ENCODE assay signal across 9 mouse cellular contexts in genomic region chr12:21229076-21229918, GRCm38 (mm10). TPM values are rescaled to one million over a fixed set of nuclear protein-coding genes. Genes with fewer than 3 reads are reported as not detected.
DNase-seq lines count a peak whose midpoint lies in the region; ATAC-seq and TF ChIP-seq lines count a peak whose summit lies in the region.
"Had no signal": no experiment of that assay in that cellular context is flagged by ENCODE, and none has a peak within 500 bp of the region (broad histone marks: within the 10 kb centered on the region; RNA-seq: fewer than 3 reads in every experiment).

No protein-coding gene starts in this region.

- peak; percentile 96 for TF ChIP-seq EP300 in lung, postnatal 0 days (IDR thresholded peaks at IDR 0.05)

- intact Hi-C loops in heart, postnatal 10 days (cut with DNase I) = loop anchor here (5.0 kb wide), 2 partner anchors 33 to 152 kb away; no protein-coding TSS in a partner anchor

- H3K9me3 ChIP-seq in forebrain, embryonic 16.5 days (ENCODE audit: control insufficient read depth, low read length) = no peaks in the 10 kb centered on the region
- no peaks in the 10 kb centered on the region for H3K9me3 ChIP-seq in forebrain, embryonic 13.5 days (replicated peaks)
- no peaks in the 10 kb centered on the region for H3K9me3 ChIP-seq in hindbrain, postnatal 0 days (ENCODE audit: low read length)
- no peaks in the 10 kb centered on the region for H3K9me3 ChIP-seq in lung, postnatal 0 days (ENCODE audit: low read length)

- no peak for TF ChIP-seq CTCF in hindbrain, postnatal 0 days (IDR thresholded peaks at IDR 0.05; ENCODE audit: low read depth)
- TF ChIP-seq CTCF in lung, postnatal 0 days (IDR thresholded peaks at IDR 0.05) = no peak

- peaks cover 2% of the 10 kb centered on the region; the same call in 1 of the 2 replicates for H3K4me1 ChIP-seq in forebrain, embryonic 16.5 days (replicated peaks; ENCODE audit: control insufficient read depth, insufficient read depth, low read length)
- H3K4me1 ChIP-seq in forebrain, embryonic 13.5 days = peaks cover 8% of the 10 kb centered on the region
- H3K4me1 ChIP-seq in hindbrain, postnatal 0 days (ENCODE audit: insufficient read depth, low read length) = no peaks in the 10 kb centered on the region
- peaks cover 11% of the 10 kb centered on the region; the same call in 1 of the 2 replicates for H3K4me1 ChIP-seq in lung, postnatal 0 days (ENCODE audit: insufficient read depth, low read depth, low read length)

- 80% methylated on average over 17 of the region's 17 CpGs for WGBS in forebrain, embryonic 16.5 days
- WGBS in forebrain, embryonic 13.5 days = 76% methylated on average over 17 of the region's 17 CpGs
- WGBS in hindbrain, postnatal 0 days = 61% methylated on average over 17 of the region's 17 CpGs
- WGBS in lung, postnatal 0 days = 59% methylated on average over 17 of the region's 17 CpGs

- ATAC-seq in forebrain, embryonic 16.5 days = peak; percentile 26
- ATAC-seq in forebrain, embryonic 13.5 days = no peak; the same call in 1 of the 2 replicates
- peak; percentile 24; the same call in 1 of the 2 replicates for ATAC-seq in hindbrain, postnatal 0 days
- ATAC-seq in lung, postnatal 0 days = peak; percentile 55

- H3K4me3 ChIP-seq in forebrain, embryonic 16.5 days (replicated peaks; ENCODE audit: low read length) = no peak overlapping the region
- no peak overlapping the region for H3K4me3 ChIP-seq in forebrain, embryonic 13.5 days
- no peak overlapping the region for H3K4me3 ChIP-seq in hindbrain, postnatal 0 days (ENCODE audit: low read length)
- no peak overlapping the region for H3K4me3 ChIP-seq in lung, postnatal 0 days (ENCODE audit: low read depth, low read length)

- H3K27ac ChIP-seq in forebrain, embryonic 16.5 days (ENCODE audit: low read length) = no peak overlapping the region
- no peak overlapping the region for H3K27ac ChIP-seq in forebrain, embryonic 13.5 days
- H3K27ac ChIP-seq in hindbrain, postnatal 0 days = peak overlapping the region; percentile 20; the same call in 1 of the 2 replicates
- no peak overlapping the region for H3K27ac ChIP-seq in lung, postnatal 0 days (ENCODE audit: low read length)

- H3K27me3 ChIP-seq in forebrain, embryonic 16.5 days (replicated peaks; ENCODE audit: control insufficient read depth, insufficient read depth, low read length) = no peaks in the 10 kb centered on the region
- no peaks in the 10 kb centered on the region for H3K27me3 ChIP-seq in forebrain, embryonic 13.5 days
- H3K27me3 ChIP-seq in hindbrain, postnatal 0 days (ENCODE audit: insufficient read depth, low read length) = no peaks in the 10 kb centered on the region
- H3K27me3 ChIP-seq in lung, postnatal 0 days (replicated peaks; ENCODE audit: insufficient read depth, low read length) = no peaks in the 10 kb centered on the region

- DNase-seq in MEL-GATA-1-ER (ENCODE audit: extremely low read depth, low read depth) = peak; percentile 83
- DNase-seq in hindbrain, postnatal 0 days (ENCODE audit: low spot score) = no peak
- peak; percentile 66 for DNase-seq in lung, postnatal 0 days (ENCODE audit: low spot score)
- DNase-seq in kidney, postnatal 25 days = no peak
- DNase-seq in heart, postnatal 10 days = no peak
- DNase-seq in cerebellum, postnatal 36 days = no peak
- DNase-seq: kidney, adult 9 months had no signal

- H3K9ac ChIP-seq in forebrain, embryonic 16.5 days (replicated peaks; ENCODE audit: low read depth, low read length) = no peak overlapping the region
- no peak overlapping the region for H3K9ac ChIP-seq in forebrain, embryonic 13.5 days
- no peak overlapping the region for H3K9ac ChIP-seq in hindbrain, postnatal 0 days (replicated peaks; ENCODE audit: low read length)
- H3K9ac ChIP-seq in lung, postnatal 0 days (replicated peaks; ENCODE audit: low read depth) = no peak overlapping the region

- H3K4me2 ChIP-seq in forebrain, embryonic 16.5 days (ENCODE audit: low read length) = no peak overlapping the region
- no peak overlapping the region for H3K4me2 ChIP-seq in forebrain, embryonic 13.5 days
- H3K4me2 ChIP-seq in hindbrain, postnatal 0 days (ENCODE audit: low read depth, low read length) = no peak overlapping the region
- no peak overlapping the region for H3K4me2 ChIP-seq in lung, postnatal 0 days (replicated peaks; ENCODE audit: low read depth, low read length)

- 0 out of 2 replicates have a peak, but pooled peaks cover 2% of the 10 kb centered on the region for H3K36me3 ChIP-seq in forebrain, embryonic 16.5 days (ENCODE audit: control insufficient read depth, insufficient read depth)
- H3K36me3 ChIP-seq in forebrain, embryonic 13.5 days (ENCODE audit: poor library complexity, severe bottlenecking) = peaks cover 53% of the 10 kb centered on the region
- peaks cover 24% of the 10 kb centered on the region for H3K36me3 ChIP-seq in hindbrain, postnatal 0 days (ENCODE audit: insufficient read depth, low read length)
- H3K36me3 ChIP-seq in lung, postnatal 0 days (ENCODE audit: insufficient read depth, low read length) = peaks cover 3% of the 10 kb centered on the region; the same call in 1 of the 2 replicates

RNA-seq across cellular contexts. Expression of gene Cpsf3, which starts 55.9 kb away (rescaled TPM):
- polyA plus RNA-seq in forebrain, embryonic 16.5 days (2015; fragmentation: Nextera tagmentation; extraction: Ambion mirVana) = 117 and 124 TPM in 2 replicates
- 117 and 126 TPM in 2 replicates for polyA plus RNA-seq in forebrain, embryonic 13.5 days (2015; fragmentation: Nextera tagmentation; extraction: Ambion mirVana)
- total RNA-seq in hindbrain, postnatal 0 days (2014; rRNA removed) = 39.6 and 41.7 TPM in 2 replicates
- 69.5 and 69.7 TPM in 2 replicates for polyA plus RNA-seq in hindbrain, postnatal 0 days (2015; fragmentation: Nextera tagmentation; extraction: Ambion mirVana)
- polyA plus RNA-seq in lung, postnatal 0 days (2015; fragmentation: Nextera tagmentation; extraction: Ambion mirVana) = 65.4 and 69.7 TPM in 2 replicates
- total RNA-seq in heart, postnatal 10 days (2021) = 10 to 100 TPM; 42.9 to 46.0 TPM

RNA-seq across cellular contexts. Expression of gene Itgb1bp1, which starts 56.8 kb away (rescaled TPM):
- polyA plus RNA-seq in forebrain, embryonic 16.5 days (2015; fragmentation: Nextera tagmentation; extraction: Ambion mirVana) = 43.2 and 43.5 TPM in 2 replicates
- polyA plus RNA-seq in forebrain, embryonic 13.5 days (2015; fragmentation: Nextera tagmentation; extraction: Ambion mirVana) = 40.1 and 43.2 TPM in 2 replicates
- 20.8 and 21.1 TPM in 2 replicates for total RNA-seq in hindbrain, postnatal 0 days (2014; rRNA removed)
- polyA plus RNA-seq in hindbrain, postnatal 0 days (2015; fragmentation: Nextera tagmentation; extraction: Ambion mirVana) = 37.0 and 38.5 TPM in 2 replicates
- polyA plus RNA-seq in lung, postnatal 0 days (2015; fragmentation: Nextera tagmentation; extraction: Ambion mirVana) = 65.5 and 67.6 TPM in 2 replicates
- 10 to 100 TPM; 39.6 to 42.4 TPM for total RNA-seq in heart, postnatal 10 days (2021)

Comparison
In these comparisons a context has a peak if more than half of its experiments do, and no peak if none do; other contexts are left out.
1. DNase-seq: peak in MEL-GATA-1-ER (single experiment) and lung, postnatal 0 days (single experiment); none in hindbrain, postnatal 0 days (single experiment), kidney, postnatal 25 days (0 of 2), heart, postnatal 10 days (0 of 2) and cerebellum, postnatal 36 days (0 of 2).